Mouse (Mus musculus): ENCODE results near the gene Krt14.

Gene Krt14

DNA sequence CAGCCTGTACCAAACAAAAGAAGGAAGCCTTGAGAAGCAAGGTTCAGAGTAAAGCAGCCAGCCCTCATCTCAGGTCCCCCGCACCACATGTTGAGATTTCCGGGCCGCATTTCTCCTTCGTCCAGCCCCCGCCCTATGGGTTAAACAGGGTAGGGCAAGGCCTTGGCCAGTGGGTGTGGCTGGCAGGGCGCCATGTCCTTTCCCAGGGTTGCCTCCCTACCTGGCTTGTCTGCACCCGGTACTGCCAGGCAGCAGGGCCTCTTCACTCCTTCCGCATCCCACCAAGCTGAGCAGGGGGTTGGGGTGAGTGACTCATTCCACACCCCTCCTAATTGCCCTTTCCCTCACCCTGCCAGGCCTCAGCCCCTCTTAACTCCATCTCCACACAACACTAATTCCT is 39.3 kb downstream of the Krt14 start:
- DNase-seq (ENCODE audit: low spot score) = peak; percentile 94

DNA sequence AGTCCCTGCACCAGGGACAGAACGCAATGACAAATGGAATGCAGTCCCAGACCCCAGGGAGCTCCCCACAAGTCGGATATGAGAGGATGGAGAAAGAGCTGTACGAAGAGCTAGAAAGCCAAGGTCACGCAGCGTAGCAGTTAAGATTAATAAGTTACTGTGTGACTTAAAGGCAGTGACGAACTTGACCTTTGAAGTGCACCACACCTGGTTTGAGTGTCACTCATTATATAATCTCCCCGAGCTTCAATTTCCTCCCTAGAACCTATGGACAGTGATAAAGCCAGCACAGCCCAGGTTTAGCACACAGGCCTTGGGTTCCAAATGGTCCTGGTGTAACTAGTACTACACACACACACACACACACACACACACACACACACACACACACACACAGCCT is 43.0 kb downstream of the Krt14 start:
- no peak for DNase-seq (ENCODE audit: low spot score)

DNA sequence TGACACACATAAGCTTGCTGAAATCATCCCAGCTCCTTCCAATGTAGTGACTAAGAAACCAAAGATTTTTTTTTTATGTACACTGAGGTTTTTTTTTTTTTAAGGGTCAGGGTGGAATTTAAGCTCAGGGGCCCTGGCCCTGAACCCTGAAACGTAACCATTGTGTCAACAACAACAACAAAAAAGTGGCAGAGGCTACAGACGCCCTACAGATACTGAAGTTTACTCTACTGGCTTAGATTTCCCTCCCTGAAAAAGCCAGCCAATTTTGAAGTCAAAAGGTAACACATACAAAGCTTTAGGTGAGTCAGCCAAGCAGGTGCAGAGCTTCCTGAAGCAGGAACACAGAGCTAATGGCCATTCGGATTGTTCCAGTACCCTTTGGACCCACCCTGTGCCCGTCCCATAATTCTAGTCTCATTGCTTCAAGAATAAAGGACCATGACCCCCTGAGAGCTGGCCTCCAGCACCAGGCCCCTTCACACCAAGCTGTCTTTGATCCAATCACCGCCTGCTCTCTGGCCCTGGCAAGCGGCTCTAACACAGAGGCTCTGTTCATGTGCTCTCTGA is 49.4 kb downstream of the Krt14 start:
- no peak for DNase-seq (ENCODE audit: low spot score)

DNA sequence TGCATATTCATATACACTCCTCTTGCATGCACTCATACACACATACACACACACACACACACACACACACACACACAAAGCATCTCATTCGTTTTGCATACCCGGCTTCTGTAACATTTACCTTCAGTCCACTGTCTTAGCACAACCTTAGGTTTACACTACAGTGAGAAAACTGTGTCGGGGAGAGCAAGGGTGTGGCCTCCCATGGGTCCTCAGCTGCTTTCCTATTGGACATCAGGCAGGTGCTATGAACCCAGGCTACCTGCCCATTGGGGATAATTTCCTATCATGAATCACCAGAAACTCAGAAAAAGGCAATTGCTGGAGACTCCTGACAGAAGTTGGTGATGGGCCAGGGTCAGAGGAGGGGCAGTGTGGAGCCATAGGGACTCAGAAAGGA is 50.0 kb downstream of the Krt14 start:
- no peak for DNase-seq (ENCODE audit: low spot score)

DNA sequence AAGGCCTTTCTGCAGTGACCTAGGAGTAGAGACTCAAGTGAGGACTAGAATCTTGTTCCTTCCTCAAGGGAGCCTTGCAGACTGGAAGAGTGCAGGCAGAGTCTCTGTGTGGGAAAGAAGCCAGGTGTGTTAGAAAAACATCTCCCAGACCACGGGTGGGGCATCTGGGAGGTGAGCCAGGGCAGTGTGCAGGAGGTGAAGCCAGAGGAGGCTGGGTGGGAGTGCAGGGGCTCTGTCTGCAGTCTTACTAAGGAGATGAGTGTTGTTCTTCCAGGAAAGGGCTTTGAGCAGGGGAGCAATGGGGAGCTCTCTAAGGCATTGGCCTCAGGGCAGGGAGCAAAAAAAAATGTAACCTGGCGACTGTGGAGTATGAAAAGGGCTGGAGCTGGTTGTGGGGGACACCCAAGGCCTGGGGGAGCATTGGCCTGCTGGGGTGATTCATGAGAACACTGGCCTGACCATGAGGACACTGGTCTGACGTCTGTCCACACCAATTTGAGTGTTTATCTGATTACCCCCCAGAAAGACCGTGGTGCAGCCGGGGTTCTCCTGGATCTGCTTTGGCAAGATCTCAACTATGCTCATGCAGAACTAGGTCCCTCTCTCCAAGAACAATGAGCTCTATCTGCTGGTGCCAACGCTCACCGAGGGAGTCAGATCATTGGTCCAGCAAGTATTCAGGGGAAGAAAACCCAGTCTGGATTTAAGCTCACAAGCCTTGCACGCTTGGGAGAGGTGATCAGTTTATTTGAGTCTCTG is 51.7 kb downstream of the Krt14 start:
- peak; percentile 73 for DNase-seq (ENCODE audit: low spot score)

All from urinary bladder, postnatal 14 days (tissue).